Mouse (Mus musculus) liver, embryonic 14.5 days (tissue): ENCODE measurements around the gene Arid1b.

Experiments used
- CTCF ChIP-seq: IDR thresholded peaks from 2 replicates; pipeline ENCODE4 v1.5.1; 2016; ENCODE audit warnings: antibody characterized with exemption, low read depth, control low read depth
- EP300 ChIP-seq: IDR thresholded peaks from 2 replicates; pipeline ENCODE4 v1.6.1; 2016; ENCODE audit warnings: antibody characterized with exemption, low read depth

DNA sequence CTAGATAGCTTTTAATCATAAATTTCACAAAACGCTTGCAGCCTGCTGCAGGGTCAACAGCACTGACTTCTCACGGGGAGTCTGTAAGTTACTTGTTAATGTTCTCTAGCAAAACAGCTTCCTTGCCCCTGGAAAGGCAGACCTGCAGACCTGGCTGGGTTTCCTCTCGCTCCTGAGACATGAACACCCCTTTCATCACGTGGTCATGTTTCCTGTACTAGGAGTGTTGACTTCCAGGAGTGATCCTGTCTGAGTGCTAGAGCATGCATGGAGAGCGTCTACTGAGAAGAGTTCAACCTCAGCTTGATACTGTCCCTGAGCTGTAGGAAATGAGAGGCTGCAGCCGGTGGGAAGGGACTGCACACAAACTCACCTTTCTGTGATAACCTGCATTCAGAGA lies 233.0 kb downstream of the Arid1b start:
- TF ChIP-seq CTCF, result no peak
- TF ChIP-seq EP300, result no peak
